Mouse (Mus musculus) heart, postnatal 0 days (tissue): ENCODE measurements at regions not wholly inside any gene's neighbourhood (a gene's known extent, or its start where the extent isn't known, plus 50 kb on each side); places are given as distances from the start of the nearest gene placed in this dataset.

Experiments used
- CTCF ChIP-seq: IDR thresholded peaks from 2 replicates; pipeline ENCODE4 v1.5.1; 2016; ENCODE audit warnings: antibody characterized with exemption, control low read depth, low read depth
- EP300 ChIP-seq: IDR thresholded peaks from 2 replicates; pipeline ENCODE4 v1.6.1; 2016; ENCODE audit warnings: antibody characterized with exemption, low read depth

DNA sequence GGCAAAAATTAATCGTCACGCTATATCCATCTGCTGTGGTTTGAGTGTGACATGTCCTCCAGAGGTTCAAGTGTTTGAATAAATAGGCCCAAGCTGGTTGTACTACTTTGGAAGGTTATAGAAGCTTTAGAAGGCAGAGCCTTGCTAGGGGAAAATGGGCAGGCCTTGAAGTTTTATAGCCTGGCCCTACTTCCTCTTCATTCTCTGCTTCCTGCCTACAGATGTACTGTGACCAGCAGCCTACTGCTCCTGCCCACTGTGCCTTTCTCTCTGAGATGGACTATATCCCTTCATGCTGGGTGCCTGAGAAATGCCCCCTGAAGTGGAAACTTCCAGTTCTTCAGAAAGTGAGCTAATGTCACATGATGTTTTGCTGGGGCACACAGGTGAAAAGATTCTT, 133.3 kb upstream of the Nrp1 start:
- no peak for TF ChIP-seq EP300
- TF ChIP-seq CTCF, result no peak
